Mouse (Mus musculus): ENCODE measurements around the gene Prune2. TPM values are rescaled to one million over a fixed set of nuclear protein-coding genes. Genes with fewer than 3 reads are reported as not detected.

The Prune2 gene
- polyA plus RNA-seq, 1 experiment from 2014 or later, result 11.6 TPM

GRCm38 (mm10) chr19:17207141-17207540 is 251.2 kb downstream of the Prune2 start:
- no peak overlapping the region for H3K4me3 ChIP-seq (ENCODE audit: control insufficient read depth in 1 of 2, insufficient read depth in 1 of 2, low read depth in 1 of 2, low read length in 2 of 2)
- no peaks in the 10 kb centered on the region for H3K9me3 ChIP-seq (ENCODE audit: control insufficient read depth, low read length)
- H3K27ac ChIP-seq (replicated peaks in 1 of 2; ENCODE audit: control insufficient read depth in 1 of 2, insufficient read depth in 1 of 2, low read depth in 2 of 2, low read length in 2 of 2), result no peak overlapping the region
- no peaks in the 10 kb centered on the region for H3K27me3 ChIP-seq (ENCODE audit: control insufficient read depth, insufficient read depth, low read length)
- H3K36me3 ChIP-seq (ENCODE audit: control insufficient read depth, insufficient read depth, low read length), result no peaks in the 10 kb centered on the region
- WGBS, result 85% methylated on average over 7 of the region's 7 CpGs
- H3K9ac ChIP-seq (ENCODE audit: low read length), result no peak overlapping the region
- H3K4me1 ChIP-seq (ENCODE audit: control insufficient read depth in 2 of 2, insufficient read depth in 2 of 2, low read length in 2 of 2), result no peaks in the 10 kb centered on the region
- H3K4me2 ChIP-seq (ENCODE audit: low read length), result no peak overlapping the region
- ATAC-seq (ENCODE audit: insufficient number of reproducible peaks, insufficient read depth, low FRiP score, low read depth), result no peak

GRCm38 (mm10) chr19:17210541-17210940 is 254.6 kb downstream of the Prune2 start:
- no peaks in the 10 kb centered on the region; the same call in 1 of the 2 replicates for H3K27me3 ChIP-seq (ENCODE audit: control insufficient read depth, insufficient read depth, low read length)
- 79% methylated on average over 3 of the region's 3 CpGs for WGBS
- H3K4me2 ChIP-seq (ENCODE audit: low read length), result no peak overlapping the region
- no peak overlapping the region for H3K4me3 ChIP-seq (ENCODE audit: control insufficient read depth in 1 of 2, insufficient read depth in 1 of 2, low read depth in 1 of 2, low read length in 2 of 2)
- H3K9ac ChIP-seq (ENCODE audit: low read length), result no peak overlapping the region
- H3K27ac ChIP-seq (replicated peaks in 1 of 2; ENCODE audit: control insufficient read depth in 1 of 2, insufficient read depth in 1 of 2, low read depth in 2 of 2, low read length in 2 of 2), result no peak overlapping the region
- no peaks in the 10 kb centered on the region for H3K9me3 ChIP-seq (ENCODE audit: control insufficient read depth, low read length)
- no peaks in the 10 kb centered on the region for H3K4me1 ChIP-seq (ENCODE audit: control insufficient read depth in 2 of 2, insufficient read depth in 2 of 2, low read length in 2 of 2)
- H3K36me3 ChIP-seq (ENCODE audit: control insufficient read depth, insufficient read depth, low read length), result no peaks in the 10 kb centered on the region
- ATAC-seq (ENCODE audit: insufficient number of reproducible peaks, insufficient read depth, low FRiP score, low read depth), result no peak

GRCm38 (mm10) chr19:17214896-17215520 is 259.1 kb downstream of the Prune2 start:
- no peaks in the 10 kb centered on the region for H3K4me1 ChIP-seq (ENCODE audit: control insufficient read depth in 2 of 2, insufficient read depth in 2 of 2, low read length in 2 of 2)
- WGBS, result 81% methylated on average over 13 of the region's 13 CpGs
- H3K9me3 ChIP-seq (ENCODE audit: control insufficient read depth, low read length), result no peaks in the 10 kb centered on the region
- no peaks in the 10 kb centered on the region; the same call in 1 of the 2 replicates for H3K27me3 ChIP-seq (ENCODE audit: control insufficient read depth, insufficient read depth, low read length)
- H3K27ac ChIP-seq (replicated peaks in 1 of 2; ENCODE audit: control insufficient read depth in 1 of 2, insufficient read depth in 1 of 2, low read depth in 2 of 2, low read length in 2 of 2), result no peak overlapping the region
- H3K36me3 ChIP-seq (ENCODE audit: control insufficient read depth, insufficient read depth, low read length), result no peaks in the 10 kb centered on the region
- no peak overlapping the region for H3K9ac ChIP-seq (ENCODE audit: low read length)
- H3K4me3 ChIP-seq (ENCODE audit: control insufficient read depth in 1 of 2, insufficient read depth in 1 of 2, low read depth in 1 of 2, low read length in 2 of 2), result no peak overlapping the region
- H3K4me2 ChIP-seq (ENCODE audit: low read length), result no peak overlapping the region
- no peak for ATAC-seq (ENCODE audit: insufficient number of reproducible peaks, insufficient read depth, low FRiP score, low read depth)

GRCm38 (mm10) chr19:17218195-17218594 is 262.3 kb downstream of the Prune2 start:
- no peak for ATAC-seq (ENCODE audit: insufficient number of reproducible peaks, insufficient read depth, low FRiP score, low read depth)
- no peaks in the 10 kb centered on the region for H3K9me3 ChIP-seq (ENCODE audit: control insufficient read depth, low read length)
- 67% methylated on average over 3 of the region's 3 CpGs for WGBS
- no peak overlapping the region for H3K4me2 ChIP-seq (ENCODE audit: low read length)
- H3K4me3 ChIP-seq (ENCODE audit: control insufficient read depth in 1 of 2, insufficient read depth in 1 of 2, low read depth in 1 of 2, low read length in 2 of 2), result no peak overlapping the region
- no peaks in the 10 kb centered on the region for H3K36me3 ChIP-seq (ENCODE audit: control insufficient read depth, insufficient read depth, low read length)
- no peak overlapping the region for H3K27ac ChIP-seq (replicated peaks in 1 of 2; ENCODE audit: control insufficient read depth in 1 of 2, insufficient read depth in 1 of 2, low read depth in 2 of 2, low read length in 2 of 2)
- no peak overlapping the region for H3K9ac ChIP-seq (ENCODE audit: low read length)
- 0 out of 4 replicates have a peak, but pooled peaks cover 0 to under 1% of the 10 kb centered on the region in 2 experiments for H3K4me1 ChIP-seq (ENCODE audit: control insufficient read depth in 2 of 2, insufficient read depth in 2 of 2, low read length in 2 of 2)
- H3K27me3 ChIP-seq (ENCODE audit: control insufficient read depth, insufficient read depth, low read length), result no peaks in the 10 kb centered on the region

DNA sequence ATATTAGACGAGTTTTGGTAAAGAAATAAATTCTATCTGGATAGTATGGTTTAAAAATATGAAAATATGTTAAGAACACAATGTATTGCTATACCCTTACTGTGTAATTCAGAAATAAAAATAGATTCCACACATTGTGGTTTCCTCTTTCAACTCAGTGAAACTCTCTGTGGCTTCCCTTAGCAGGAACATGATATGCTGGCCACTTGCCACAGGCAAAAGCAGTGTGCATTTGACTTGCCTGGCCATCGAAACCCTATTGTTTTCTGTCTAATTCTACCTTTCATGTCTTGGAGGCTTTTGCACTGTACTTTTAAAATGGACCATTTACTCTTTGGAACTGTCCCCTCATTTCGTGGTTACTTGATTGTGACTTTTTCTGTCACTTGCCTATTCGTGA is 267.9 kb downstream of the Prune2 start:
- no peak for ATAC-seq (ENCODE audit: insufficient number of reproducible peaks, insufficient read depth, low FRiP score, low read depth)
- no peak overlapping the region for H3K9ac ChIP-seq (ENCODE audit: low read length)
- no peaks in the 10 kb centered on the region for H3K27me3 ChIP-seq (ENCODE audit: control insufficient read depth, insufficient read depth, low read length)
- H3K4me2 ChIP-seq (ENCODE audit: low read length), result no peak overlapping the region
- no peaks in the 10 kb centered on the region for H3K36me3 ChIP-seq (ENCODE audit: control insufficient read depth, insufficient read depth, low read length)
- WGBS, result 74% methylated on average over 4 of the region's 4 CpGs
- no peak overlapping the region for H3K4me3 ChIP-seq (ENCODE audit: control insufficient read depth in 1 of 2, insufficient read depth in 1 of 2, low read depth in 1 of 2, low read length in 2 of 2)
- no peak overlapping the region for H3K27ac ChIP-seq (replicated peaks in 1 of 2; ENCODE audit: control insufficient read depth in 1 of 2, insufficient read depth in 1 of 2, low read depth in 2 of 2, low read length in 2 of 2)
- no peaks in the 10 kb centered on the region; the same call in 1 of the 2 replicates for H3K9me3 ChIP-seq (ENCODE audit: control insufficient read depth, low read length)
- peaks cover 0 to 8% of the 10 kb centered on the region in 2 experiments; a peak in 1 of 4 replicates for H3K4me1 ChIP-seq (ENCODE audit: control insufficient read depth in 2 of 2, insufficient read depth in 2 of 2, low read length in 2 of 2)

- Histone ChIP-seq H3K4me3 (ENCODE audit: control insufficient read depth in 1 of 2, insufficient read depth in 1 of 2, low read depth in 1 of 2, low read length in 2 of 2) (no peak overlapping the region), H3K4me2 (ENCODE audit: low read length) (no peak overlapping the region), H3K27ac (replicated peaks in 1 of 2; ENCODE audit: control insufficient read depth in 1 of 2, insufficient read depth in 1 of 2, low read depth in 2 of 2, low read length in 2 of 2) (no peak overlapping the region), H3K9me3 (ENCODE audit: control insufficient read depth, low read length) (no peaks in the 10 kb centered on the region; the same call in 1 of the 2 replicates), H3K9ac (ENCODE audit: low read length) (no peak overlapping the region), H3K27me3 (ENCODE audit: control insufficient read depth, insufficient read depth, low read length) (no peaks in the 10 kb centered on the region), H3K4me1 (ENCODE audit: control insufficient read depth in 2 of 2, insufficient read depth in 2 of 2, low read length in 2 of 2) (peaks cover 0 to 8% of the 10 kb centered on the region in 2 experiments; a peak in 1 of 4 replicates), H3K36me3 (ENCODE audit: control insufficient read depth, insufficient read depth, low read length) (no peaks in the 10 kb centered on the region)
- no peak for ATAC-seq (ENCODE audit: insufficient number of reproducible peaks, insufficient read depth, low FRiP score, low read depth)
- 58% methylated on average over 5 of the region's 5 CpGs for WGBS
Measured at GRCm38 (mm10) chr19:17225570-17226083, 269.7 kb downstream of the Prune2 start.

DNA sequence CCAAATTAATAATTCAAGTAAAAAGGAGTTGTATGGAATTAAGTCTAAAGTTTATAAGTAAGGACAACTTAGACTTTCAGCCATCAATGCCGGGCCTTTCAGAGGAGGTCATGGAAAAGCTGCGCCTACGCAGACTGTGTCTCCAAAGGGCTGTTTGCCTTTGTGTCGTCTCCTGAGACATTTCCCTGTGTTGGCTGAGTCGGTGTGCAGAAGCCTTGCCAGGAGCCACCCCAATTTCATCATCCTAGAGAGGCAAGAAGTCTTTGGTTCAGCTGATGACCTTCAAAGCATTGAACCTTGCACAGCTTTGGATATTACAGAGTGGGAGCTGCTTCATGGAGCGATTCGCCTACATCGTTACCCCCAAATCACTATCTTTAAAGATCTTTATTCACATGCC is 270.2 kb downstream of the Prune2 start:
- Histone ChIP-seq H3K4me1 (ENCODE audit: control insufficient read depth in 2 of 2, insufficient read depth in 2 of 2, low read length in 2 of 2) (peaks cover 0 to 8% of the 10 kb centered on the region in 2 experiments; a peak in 1 of 4 replicates), H3K9ac (ENCODE audit: low read length) (no peak overlapping the region), H3K27me3 (ENCODE audit: control insufficient read depth, insufficient read depth, low read length) (no peaks in the 10 kb centered on the region), H3K4me2 (ENCODE audit: low read length) (no peak overlapping the region), H3K9me3 (ENCODE audit: control insufficient read depth, low read length) (no peaks in the 10 kb centered on the region; the same call in 1 of the 2 replicates), H3K27ac (replicated peaks in 1 of 2; ENCODE audit: control insufficient read depth in 1 of 2, insufficient read depth in 1 of 2, low read depth in 2 of 2, low read length in 2 of 2) (no peak overlapping the region), H3K36me3 (ENCODE audit: control insufficient read depth, insufficient read depth, low read length) (no peaks in the 10 kb centered on the region), H3K4me3 (ENCODE audit: control insufficient read depth in 1 of 2, insufficient read depth in 1 of 2, low read depth in 1 of 2, low read length in 2 of 2) (no peak overlapping the region)
- no peak for ATAC-seq (ENCODE audit: insufficient number of reproducible peaks, insufficient read depth, low FRiP score, low read depth)
- 86% methylated on average over 8 of the region's 8 CpGs for WGBS

All from heart, embryonic 14.5 days (tissue).